Mouse (Mus musculus): ENCODE data around the gene Cops7b.

DNA sequence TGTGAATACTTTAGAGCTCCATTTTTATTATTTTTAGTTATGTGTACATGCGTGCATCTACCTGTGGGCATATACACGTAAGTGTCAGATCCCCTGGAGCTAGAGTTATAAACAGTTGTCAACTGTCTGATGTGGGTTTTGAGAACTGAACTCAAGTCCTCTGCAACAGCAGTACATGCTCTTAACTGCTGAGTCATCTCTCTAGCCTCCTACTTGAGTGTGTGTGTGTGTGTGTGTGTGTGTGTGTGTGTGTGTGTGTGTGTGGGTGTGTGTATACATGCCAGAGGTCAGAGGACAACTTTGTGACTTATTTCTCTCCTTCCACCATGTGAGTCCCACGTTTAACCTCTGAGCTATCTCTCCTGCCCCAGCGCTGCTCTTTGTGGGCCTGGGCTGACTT lies 47.8 kb downstream of the Cops7b start:
- TF ChIP-seq POLR2A (IDR thresholded peaks at IDR 0.05; ENCODE audit: extremely low read depth, insufficient read depth, low read length) (no peak), CTCF (IDR thresholded peaks at IDR 0.05; ENCODE audit: low read depth, low read length) (no peak)
